In the genomic region with DNA sequence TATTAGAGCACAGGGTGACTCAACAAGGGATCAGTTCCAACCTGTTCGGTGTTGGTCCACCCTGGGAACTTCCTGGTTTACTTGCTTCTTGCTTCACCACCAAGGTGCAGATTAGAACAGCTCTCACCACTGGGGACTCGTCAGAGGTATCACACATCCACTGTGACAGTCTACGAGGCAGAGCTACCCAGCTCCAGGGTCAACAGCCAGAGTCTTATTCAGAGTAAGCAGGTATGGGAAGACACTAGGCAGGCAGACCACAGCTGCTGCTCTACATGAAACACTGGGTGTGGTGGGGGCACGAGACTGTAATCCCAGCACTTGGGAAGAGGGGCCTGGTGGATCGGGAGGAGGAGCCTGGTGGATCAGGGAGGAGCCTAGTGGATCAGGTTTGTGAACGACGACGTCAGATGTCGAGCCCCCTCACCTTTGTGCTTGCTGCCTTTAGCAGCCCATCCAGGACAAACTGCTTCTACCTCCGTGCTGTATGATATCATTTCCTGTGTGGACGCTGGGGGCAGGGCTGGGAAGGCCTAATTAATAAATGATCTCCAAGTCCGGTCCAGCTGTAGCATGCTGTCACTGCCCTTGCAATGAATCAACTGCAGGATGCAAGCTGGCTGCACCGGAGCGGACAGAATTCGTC, we compare ENCODE assay signal across 9 mouse cellular contexts. TPM values are rescaled to one million over a fixed set of nuclear protein-coding genes. Genes with fewer than 3 reads are reported as not detected.
A peak's percentile ranks its signal among the peaks of the same experiment; 100 is the strongest.
DNase-seq lines count a peak whose midpoint lies in the region; ATAC-seq and TF ChIP-seq lines count a peak whose summit lies in the region.
"Had no signal": no experiment of that assay in that cellular context is flagged by ENCODE, and none has a peak within 500 bp of the region (broad histone marks: within the 10 kb centered on the region; RNA-seq: fewer than 3 reads in every experiment).

No protein-coding gene starts in this region.

- WGBS in hindbrain, embryonic 13.5 days = 26% methylated on average over 15 of the region's 15 CpGs
- WGBS in liver, embryonic 12.5 days (ENCODE audit: insufficient replicate concordance) = 29% methylated on average over 15 of the region's 15 CpGs
- WGBS in small intestine, adult 2 months = 21% methylated on average over 15 of the region's 15 CpGs

- peak; percentile 67 to 86 for DNase-seq in adrenal gland, adult (ENCODE audit: inconsistent age in 2 of 2, low spot score in 1 of 2)
- no peak for DNase-seq in adrenal gland, postnatal 4 days (ENCODE audit: low spot score in 2 of 2)
- peak; percentile 74 for DNase-seq in embryo, embryonic 11 days
- no peak for DNase-seq in spleen, postnatal 36 days (ENCODE audit: low spot score in 2 of 2)
- DNase-seq in frontal cortex, postnatal 14 days (ENCODE audit: low spot score in 2 of 2) = no peak

- H3K27me3 ChIP-seq in hindbrain, embryonic 13.5 days = peaks cover 10% of the 10 kb centered on the region
- peaks cover 59% of the 10 kb centered on the region for H3K27me3 ChIP-seq in liver, embryonic 12.5 days (replicated peaks)
- H3K27me3 ChIP-seq in small intestine, adult 2 months (ENCODE audit: control insufficient read depth, insufficient read depth, low read length) = peaks cover 9% of the 10 kb centered on the region; the same call in 1 of the 2 replicates

- no peak for TF ChIP-seq POLR2A in small intestine, adult 2 months (IDR thresholded peaks at IDR 0.05; ENCODE audit: low read depth, low read length)

- H3K36me3 ChIP-seq in hindbrain, embryonic 13.5 days = no peaks in the 10 kb centered on the region
- no peaks in the 10 kb centered on the region for H3K36me3 ChIP-seq in liver, embryonic 12.5 days
- no peaks in the 10 kb centered on the region for H3K36me3 ChIP-seq in small intestine, adult 2 months (ENCODE audit: control insufficient read depth, insufficient read depth, low read length)

- H3K4me3 ChIP-seq in hindbrain, embryonic 13.5 days = peak overlapping the region; percentile 15
- no peak overlapping the region for H3K4me3 ChIP-seq in liver, embryonic 12.5 days
- H3K4me3 ChIP-seq in small intestine, adult 2 months (ENCODE audit: low read depth, low read length) = peak overlapping the region; percentile 31
- H3K4me3 ChIP-seq: erythroblast, embryonic 14.5 days had no signal

- H3K27ac ChIP-seq in hindbrain, embryonic 13.5 days = peak overlapping the region; percentile 36
- no peak overlapping the region for H3K27ac ChIP-seq in liver, embryonic 12.5 days
- no peak overlapping the region for H3K27ac ChIP-seq in small intestine, adult 2 months (ENCODE audit: insufficient read depth, low read depth, low read length)

- no peak for TF ChIP-seq CTCF in small intestine, adult 2 months (IDR thresholded peaks at IDR 0.05; ENCODE audit: extremely low read depth, insufficient read length, insufficient replicate concordance, low read depth, low read length)

- 0 out of 2 replicates have a peak, but pooled peaks have one; percentile 57 for ATAC-seq in hindbrain, embryonic 13.5 days (ENCODE audit: low FRiP score)
- ATAC-seq in liver, embryonic 12.5 days = no peak

- H3K9me3 ChIP-seq in hindbrain, embryonic 13.5 days = no peaks in the 10 kb centered on the region
- H3K9me3 ChIP-seq in liver, embryonic 12.5 days (replicated peaks) = no peaks in the 10 kb centered on the region

- peaks cover 19% of the 10 kb centered on the region for H3K4me1 ChIP-seq in hindbrain, embryonic 13.5 days (replicated peaks)
- H3K4me1 ChIP-seq in liver, embryonic 12.5 days = 0 out of 2 replicates have a peak, but pooled peaks cover 5% of the 10 kb centered on the region
- H3K4me1 ChIP-seq in small intestine, adult 2 months (ENCODE audit: control insufficient read depth, insufficient read depth, insufficient read length, low read length) = peaks cover 2% of the 10 kb centered on the region; the same call in 1 of the 2 replicates

- peak overlapping the region; percentile 36 for H3K4me2 ChIP-seq in hindbrain, embryonic 13.5 days
- H3K4me2 ChIP-seq in liver, embryonic 12.5 days = peak overlapping the region; percentile 21

- no peak overlapping the region for H3K9ac ChIP-seq in hindbrain, embryonic 13.5 days
- H3K9ac ChIP-seq in liver, embryonic 12.5 days = no peak overlapping the region

RNA-seq across cellular contexts. Expression of a gene that starts 17.0 kb away (rescaled TPM):
- total RNA-seq in adrenal gland, postnatal 4 days (2021) = 1 to 10 TPM; 7.7 to 8.1 TPM
- 34.6 and 38.2 TPM in 2 replicates for polyA plus RNA-seq in hindbrain, embryonic 13.5 days (2015; fragmentation: Nextera tagmentation; extraction: Ambion mirVana)
- 0.57 and 0.62 TPM in 2 replicates for polyA plus RNA-seq in liver, embryonic 12.5 days (2016; fragmentation: Nextera tagmentation; extraction: Ambion mirVana)
- 1.1 and 2.2 TPM in 2 replicates for polyA plus RNA-seq in small intestine, adult 2 months (2012; rRNA removed)
- polyA plus RNA-seq: erythroblast, embryonic 14.5 days had no signal

RNA-seq across cellular contexts. Expression of a gene that starts 18.9 kb away (rescaled TPM):
- total RNA-seq in adrenal gland, postnatal 4 days (2021) = 10 to 100 TPM; 42.0 to 42.6 TPM
- polyA plus RNA-seq in hindbrain, embryonic 13.5 days (2015; fragmentation: Nextera tagmentation; extraction: Ambion mirVana) = 79.6 and 84.0 TPM in 2 replicates
- polyA plus RNA-seq in liver, embryonic 12.5 days (2016; fragmentation: Nextera tagmentation; extraction: Ambion mirVana) = 55.2 and 59.6 TPM in 2 replicates
- 13.2 and 16.2 TPM in 2 replicates for polyA plus RNA-seq in small intestine, adult 2 months (2012; rRNA removed)

RNA-seq across cellular contexts. Expression of a gene that starts 19.0 kb away (rescaled TPM):
- total RNA-seq in adrenal gland, postnatal 4 days (2021) = 10 to 100 TPM; 51.8 to 52.6 TPM
- 25.1 and 27.7 TPM in 2 replicates for polyA plus RNA-seq in hindbrain, embryonic 13.5 days (2015; fragmentation: Nextera tagmentation; extraction: Ambion mirVana)
- 12.7 and 13.0 TPM in 2 replicates for polyA plus RNA-seq in liver, embryonic 12.5 days (2016; fragmentation: Nextera tagmentation; extraction: Ambion mirVana)
- 27.3 and 55.0 TPM in 2 replicates for polyA plus RNA-seq in small intestine, adult 2 months (2012; rRNA removed)

RNA-seq across cellular contexts. Expression of a gene that starts 31.7 kb away (rescaled TPM):
- 1 to 10 TPM; 3.9 to 4.1 TPM for total RNA-seq in adrenal gland, postnatal 4 days (2021)
- polyA plus RNA-seq in hindbrain, embryonic 13.5 days (2015; fragmentation: Nextera tagmentation; extraction: Ambion mirVana) = 2.6 and 2.8 TPM in 2 replicates
- polyA plus RNA-seq in liver, embryonic 12.5 days (2016; fragmentation: Nextera tagmentation; extraction: Ambion mirVana) = 0.17 and 0.26 TPM in 2 replicates
- polyA plus RNA-seq in small intestine, adult 2 months (2012; rRNA removed) = 2.7 and 2.8 TPM in 2 replicates

RNA-seq across cellular contexts. Expression of a gene that starts 32.5 kb away (rescaled TPM):
- total RNA-seq in adrenal gland, postnatal 4 days (2021) = 10 to 100 TPM; 26.9 to 30.7 TPM
- polyA plus RNA-seq in hindbrain, embryonic 13.5 days (2015; fragmentation: Nextera tagmentation; extraction: Ambion mirVana) = 8.7 and 10.2 TPM in 2 replicates
- polyA plus RNA-seq in liver, embryonic 12.5 days (2016; fragmentation: Nextera tagmentation; extraction: Ambion mirVana) = 2.7 and 2.8 TPM in 2 replicates
- polyA plus RNA-seq in small intestine, adult 2 months (2012; rRNA removed) = 33.0 and 84.5 TPM in 2 replicates

Comparison
In these comparisons a context has a peak if more than half of its experiments do, and no peak if none do; other contexts are left out.
1. DNase-seq: peak in adrenal gland, adult (2 of 2) and embryo, embryonic 11 days (single experiment); none in adrenal gland, postnatal 4 days (0 of 2), spleen, postnatal 36 days (0 of 2) and frontal cortex, postnatal 14 days (0 of 2).
2. RNA of a gene that starts 17.0 kb away (polyA plus RNA-seq): 34.6 to 38.2 TPM in hindbrain, embryonic 13.5 days; 1.1 to 2.2 TPM in small intestine, adult 2 months and 0.57 to 0.62 TPM in liver, embryonic 12.5 days; every median in the first group is over 10 times any median in the second.